Mouse (Mus musculus): Measurements from ENCODE around the gene Csnk1d. TPM values are rescaled to one million over a fixed set of nuclear protein-coding genes. Genes with fewer than 3 reads are reported as not detected.

The Csnk1d gene
- total RNA-seq, 1 experiment = 60.7 TPM

DNA sequence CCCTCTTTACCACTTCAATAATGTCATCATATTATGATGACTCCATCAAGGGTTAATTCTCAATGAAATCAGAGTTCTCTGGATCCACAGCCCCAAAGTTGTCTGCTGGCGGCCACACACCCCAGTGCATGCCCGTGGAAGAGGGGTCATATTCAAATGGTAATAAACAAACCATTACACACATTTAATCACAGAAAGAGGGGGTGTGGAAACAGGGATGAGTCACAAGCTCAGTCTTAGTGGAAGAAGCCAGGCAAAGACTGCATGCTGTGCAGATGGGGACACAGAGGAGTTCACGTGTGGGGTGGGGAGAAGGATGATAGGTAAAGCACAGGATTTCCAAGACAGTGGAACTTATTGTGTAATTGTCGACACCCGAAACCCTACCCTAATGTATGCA is 13.2 kb upstream of the Csnk1d start:
- DNase-seq (ENCODE audit: low read depth, low spot score) = no peak
- in situ Hi-C loops (cut with MboI; ENCODE audit: low sequenced_read_pairs in 2 of 2, unreplicated experiment in 2 of 2) = no loop called here
- H3K9ac ChIP-seq (ENCODE audit: insufficient read depth, low read depth, low read length, poor library complexity, severe bottlenecking) = no peak overlapping the region
- H3K27ac ChIP-seq (ENCODE audit: insufficient read depth, low read depth, low read length, poor library complexity, severe bottlenecking) = no peak overlapping the region
- no peaks in the 10 kb centered on the region for H3K9me3 ChIP-seq (ENCODE audit: control insufficient read depth, insufficient read depth, low read depth, low read length)
- TF ChIP-seq ZNF384 (IDR thresholded peaks at IDR 0.05; ENCODE audit: low read depth, low read length) (no peak), ZC3H11A (IDR thresholded peaks at IDR 0.05; ENCODE audit: borderline replicate concordance, low read depth, low read length) (no peak), CHD2 (IDR thresholded peaks at IDR 0.05; ENCODE audit: low read depth, low read length) (no peak), MAFK (IDR thresholded peaks at IDR 0.05; ENCODE audit: insufficient read depth, low read depth, low read length) (no peak), HCFC1 (IDR thresholded peaks at IDR 0.05; ENCODE audit: borderline replicate concordance, insufficient read depth, low read length) (no peak)
- no peaks in the 10 kb centered on the region; a peak in 1 of 4 replicates for H3K4me1 ChIP-seq (ENCODE audit: control insufficient read depth in 2 of 2, insufficient read depth in 2 of 2, low read length in 2 of 2, poor library complexity in 1 of 2)
- no peaks in the 10 kb centered on the region for H3K36me3 ChIP-seq (ENCODE audit: control insufficient read depth, insufficient read depth, low read length, poor library complexity, severe bottlenecking)
- H3K4me3 ChIP-seq (ENCODE audit: insufficient read depth in 1 of 2, low read depth in 1 of 2, low read length in 2 of 2, poor library complexity in 1 of 2, severe bottlenecking in 1 of 2) = no peak overlapping the region

DNA sequence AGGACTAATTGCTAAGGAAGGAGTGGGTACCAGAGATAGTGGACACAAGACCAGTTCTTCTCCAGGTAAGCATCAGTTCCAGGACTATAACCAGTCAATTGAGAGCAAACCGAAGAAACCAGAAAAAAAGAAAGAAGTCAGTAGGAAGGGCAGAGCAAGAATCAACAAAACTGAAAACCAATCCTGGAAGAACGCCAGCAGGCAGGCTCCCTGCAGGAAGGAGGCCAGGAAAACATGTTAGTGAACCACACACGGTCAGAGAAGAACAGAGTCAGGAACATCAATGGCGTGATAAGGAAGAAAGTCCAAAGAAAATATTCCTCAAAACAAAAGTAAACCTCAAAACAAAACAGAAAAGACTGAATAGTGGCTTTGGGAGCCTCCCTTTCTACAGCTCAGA is 10.8 kb upstream of the Csnk1d start:
- TF ChIP-seq ZNF384 (IDR thresholded peaks at IDR 0.05; ENCODE audit: low read depth, low read length) (no peak), ZC3H11A (IDR thresholded peaks at IDR 0.05; ENCODE audit: borderline replicate concordance, low read depth, low read length) (no peak), MAFK (IDR thresholded peaks at IDR 0.05; ENCODE audit: insufficient read depth, low read depth, low read length) (no peak), CHD2 (IDR thresholded peaks at IDR 0.05; ENCODE audit: low read depth, low read length) (no peak), HCFC1 (IDR thresholded peaks at IDR 0.05; ENCODE audit: borderline replicate concordance, insufficient read depth, low read length) (no peak)
- no peak for DNase-seq (ENCODE audit: low read depth, low spot score)
- no peak overlapping the region for H3K4me3 ChIP-seq (ENCODE audit: insufficient read depth in 1 of 2, low read depth in 1 of 2, low read length in 2 of 2, poor library complexity in 1 of 2, severe bottlenecking in 1 of 2)
- no peaks in the 10 kb centered on the region for H3K9me3 ChIP-seq (ENCODE audit: control insufficient read depth, insufficient read depth, low read depth, low read length)
- in situ Hi-C loops (cut with MboI; ENCODE audit: low sequenced_read_pairs in 2 of 2, unreplicated experiment in 2 of 2) = no loop called here
- no peaks in the 10 kb centered on the region; a peak in 1 of 4 replicates for H3K4me1 ChIP-seq (ENCODE audit: control insufficient read depth in 2 of 2, insufficient read depth in 2 of 2, low read length in 2 of 2, poor library complexity in 1 of 2)
- no peaks in the 10 kb centered on the region for H3K36me3 ChIP-seq (ENCODE audit: control insufficient read depth, insufficient read depth, low read length, poor library complexity, severe bottlenecking)
- no peak overlapping the region for H3K27ac ChIP-seq (ENCODE audit: insufficient read depth, low read depth, low read length, poor library complexity, severe bottlenecking)
- H3K9ac ChIP-seq (ENCODE audit: insufficient read depth, low read depth, low read length, poor library complexity, severe bottlenecking) = no peak overlapping the region

DNA sequence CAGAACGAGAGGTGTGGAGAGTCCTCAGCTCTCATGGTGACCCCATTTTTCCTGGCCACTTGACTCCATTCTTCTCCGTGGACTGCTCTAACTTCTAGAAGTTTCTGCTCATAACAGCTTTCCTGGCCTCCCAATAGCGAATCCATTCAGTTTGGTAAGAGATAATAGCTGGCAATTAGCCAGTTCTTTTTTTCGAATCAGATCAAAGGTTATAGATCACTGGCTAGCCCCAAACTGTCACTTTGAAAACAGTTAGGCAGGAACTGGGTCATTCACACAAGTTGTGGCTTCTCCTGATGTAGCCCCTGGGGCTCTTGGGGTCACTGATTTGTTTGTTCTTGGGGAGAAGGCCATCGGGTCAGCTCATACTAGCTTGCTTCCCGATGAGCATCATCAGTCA is 3.6 kb upstream of the Csnk1d start:
- Histone ChIP-seq H3K9me3 (ENCODE audit: control insufficient read depth, insufficient read depth, low read depth, low read length) (no peaks in the 10 kb centered on the region), H3K27ac (ENCODE audit: insufficient read depth, low read depth, low read length, poor library complexity, severe bottlenecking) (no peak overlapping the region), H3K4me3 (ENCODE audit: insufficient read depth in 1 of 2, low read depth in 1 of 2, low read length in 2 of 2, poor library complexity in 1 of 2, severe bottlenecking in 1 of 2) (no peak overlapping the region), H3K9ac (ENCODE audit: insufficient read depth, low read depth, low read length, poor library complexity, severe bottlenecking) (no peak overlapping the region), H3K4me1 (ENCODE audit: control insufficient read depth in 2 of 2, insufficient read depth in 2 of 2, low read length in 2 of 2, poor library complexity in 1 of 2) (peaks cover 0 to 3% of the 10 kb centered on the region in 2 experiments; a peak in 1 of 4 replicates), H3K36me3 (ENCODE audit: control insufficient read depth, insufficient read depth, low read length, poor library complexity, severe bottlenecking) (no peaks in the 10 kb centered on the region)
- TF ChIP-seq MAFK (IDR thresholded peaks at IDR 0.05; ENCODE audit: insufficient read depth, low read depth, low read length) (no peak), ZNF384 (IDR thresholded peaks at IDR 0.05; ENCODE audit: low read depth, low read length) (no peak), ZC3H11A (IDR thresholded peaks at IDR 0.05; ENCODE audit: borderline replicate concordance, low read depth, low read length) (no peak), HCFC1 (IDR thresholded peaks at IDR 0.05; ENCODE audit: borderline replicate concordance, insufficient read depth, low read length) (no peak), CHD2 (IDR thresholded peaks at IDR 0.05; ENCODE audit: low read depth, low read length) (no peak)
- no peak for DNase-seq (ENCODE audit: low read depth, low spot score)
- in situ Hi-C loops (cut with MboI; ENCODE audit: low sequenced_read_pairs in 2 of 2, unreplicated experiment in 2 of 2) = no loop called here

DNA sequence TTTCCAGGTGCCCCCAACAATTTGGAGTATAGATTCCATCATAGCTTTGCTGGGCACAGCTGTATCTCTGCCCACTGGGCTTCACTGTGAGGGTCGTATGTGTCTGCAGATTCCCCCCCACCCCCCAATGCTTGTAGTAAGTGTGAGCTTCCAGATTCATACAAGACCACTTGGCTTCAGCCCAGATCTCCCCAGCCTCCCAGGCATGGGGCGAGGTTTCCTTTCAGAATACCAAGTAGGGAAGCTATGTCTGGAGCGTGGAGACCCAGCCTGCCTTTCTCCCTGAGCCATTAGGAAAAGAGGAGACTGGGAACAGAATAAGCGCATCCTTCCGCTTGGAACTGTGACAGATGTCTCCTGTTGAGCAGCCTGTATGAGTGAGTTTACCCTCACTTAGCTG is 2.5 kb upstream of the Csnk1d start:
- no peak for DNase-seq (ENCODE audit: low read depth, low spot score)
- in situ Hi-C loops (cut with MboI; ENCODE audit: low sequenced_read_pairs in 2 of 2, unreplicated experiment in 2 of 2) = no loop called here
- TF ChIP-seq HCFC1 (IDR thresholded peaks at IDR 0.05; ENCODE audit: borderline replicate concordance, insufficient read depth, low read length) = no peak
- no peak for TF ChIP-seq MAFK (IDR thresholded peaks at IDR 0.05; ENCODE audit: insufficient read depth, low read depth, low read length)
- no peak for TF ChIP-seq ZNF384 (IDR thresholded peaks at IDR 0.05; ENCODE audit: low read depth, low read length)
- TF ChIP-seq CHD2 (IDR thresholded peaks at IDR 0.05; ENCODE audit: low read depth, low read length) = no peak
- TF ChIP-seq ZC3H11A (IDR thresholded peaks at IDR 0.05; ENCODE audit: borderline replicate concordance, low read depth, low read length) = no peak
- Histone ChIP-seq H3K4me3 (ENCODE audit: insufficient read depth in 1 of 2, low read depth in 1 of 2, low read length in 2 of 2, poor library complexity in 1 of 2, severe bottlenecking in 1 of 2) (no peak overlapping the region), H3K4me1 (ENCODE audit: control insufficient read depth in 2 of 2, insufficient read depth in 2 of 2, low read length in 2 of 2, poor library complexity in 1 of 2) (peaks cover 0 to 5% of the 10 kb centered on the region in 2 experiments; a peak in 1 of 4 replicates), H3K36me3 (ENCODE audit: control insufficient read depth, insufficient read depth, low read length, poor library complexity, severe bottlenecking) (no peaks in the 10 kb centered on the region), H3K9me3 (ENCODE audit: control insufficient read depth, insufficient read depth, low read depth, low read length) (no peaks in the 10 kb centered on the region), H3K27ac (ENCODE audit: insufficient read depth, low read depth, low read length, poor library complexity, severe bottlenecking) (no peak overlapping the region), H3K9ac (ENCODE audit: insufficient read depth, low read depth, low read length, poor library complexity, severe bottlenecking) (no peak overlapping the region)

DNA sequence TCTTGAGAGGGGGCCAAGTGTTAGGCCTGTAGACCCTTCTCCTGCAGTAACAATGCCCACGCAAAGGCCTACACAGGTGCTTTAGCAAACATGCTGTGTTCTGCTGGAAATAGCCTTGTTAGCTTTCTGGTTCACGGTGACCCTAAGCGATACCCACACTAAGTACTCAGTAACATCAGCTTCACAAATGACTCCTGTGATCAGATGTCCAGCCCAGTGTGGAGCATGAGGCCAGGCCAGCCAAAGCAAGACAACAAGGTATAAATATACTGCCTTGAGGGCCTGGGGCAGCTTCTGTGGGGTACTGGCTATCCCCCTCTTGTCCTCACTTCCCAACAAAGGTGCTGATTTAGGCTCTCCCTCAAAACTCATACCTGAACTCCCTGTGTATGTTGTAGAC is 1.9 kb upstream of the Csnk1d start:
- DNase-seq (ENCODE audit: low read depth, low spot score) = no peak
- Histone ChIP-seq H3K9ac (ENCODE audit: insufficient read depth, low read depth, low read length, poor library complexity, severe bottlenecking) (no peak overlapping the region), H3K27ac (ENCODE audit: insufficient read depth, low read depth, low read length, poor library complexity, severe bottlenecking) (no peak overlapping the region), H3K4me3 (ENCODE audit: insufficient read depth in 1 of 2, low read depth in 1 of 2, low read length in 2 of 2, poor library complexity in 1 of 2, severe bottlenecking in 1 of 2) (no peak overlapping the region), H3K4me1 (ENCODE audit: control insufficient read depth in 2 of 2, insufficient read depth in 2 of 2, low read length in 2 of 2, poor library complexity in 1 of 2) (peaks cover 0 to 7% of the 10 kb centered on the region in 2 experiments; a peak in 1 of 4 replicates), H3K9me3 (ENCODE audit: control insufficient read depth, insufficient read depth, low read depth, low read length) (no peaks in the 10 kb centered on the region), H3K36me3 (ENCODE audit: control insufficient read depth, insufficient read depth, low read length, poor library complexity, severe bottlenecking) (no peaks in the 10 kb centered on the region)
- in situ Hi-C loops (cut with MboI; ENCODE audit: low sequenced_read_pairs in 2 of 2, unreplicated experiment in 2 of 2) = no loop called here
- TF ChIP-seq MAFK (IDR thresholded peaks at IDR 0.05; ENCODE audit: insufficient read depth, low read depth, low read length) (no peak), ZNF384 (IDR thresholded peaks at IDR 0.05; ENCODE audit: low read depth, low read length) (no peak), ZC3H11A (IDR thresholded peaks at IDR 0.05; ENCODE audit: borderline replicate concordance, low read depth, low read length) (no peak), CHD2 (IDR thresholded peaks at IDR 0.05; ENCODE audit: low read depth, low read length) (no peak), HCFC1 (IDR thresholded peaks at IDR 0.05; ENCODE audit: borderline replicate concordance, insufficient read depth, low read length) (no peak)
